Mouse (Mus musculus): Measurements from ENCODE around the gene Smg7. TPM values are rescaled to one million over a fixed set of nuclear protein-coding genes. Genes with fewer than 3 reads are reported as not detected.

Gene Smg7
- polyA plus RNA-seq, 1 experiment from 2014 or later = 25.9 TPM

Other genes starting within 250 kb of the Smg7 start
- not detected in 2 replicates for gene Apobec4, start 152.1 kb downstream of the Smg7 start, polyA plus RNA-seq (2015; fragmentation: Nextera tagmentation; extraction: Ambion mirVana)
- 42.8 and 46.6 TPM in 2 replicates for gene Rgl1, start 136.3 kb downstream of the Smg7 start, polyA plus RNA-seq (2015; fragmentation: Nextera tagmentation; extraction: Ambion mirVana)
- gene Arpc5, start 136.1 kb downstream of the Smg7 start, polyA plus RNA-seq (2015; fragmentation: Nextera tagmentation; extraction: Ambion mirVana) = 271 and 274 TPM in 2 replicates
- gene Ncf2, start 102.5 kb downstream of the Smg7 start, polyA plus RNA-seq (2015; fragmentation: Nextera tagmentation; extraction: Ambion mirVana) = 6.3 and 6.6 TPM in 2 replicates
- gene Nmnat2, start 52.3 kb upstream of the Smg7 start, polyA plus RNA-seq (2015; fragmentation: Nextera tagmentation; extraction: Ambion mirVana) = 1.4 and 2.4 TPM in 2 replicates